Mouse (Mus musculus) ovary, adult 18-20 months (tissue): Measurements from ENCODE around the gene Klkb1.
A peak's percentile ranks its signal among the peaks of the same experiment; 100 is the strongest.
"Not testable (repeated sequence)": the region's sequence is repeated elsewhere in the genome, so short reads cannot be mapped to it uniquely, and the experiment has no call there.

ENCODE experiments used
- DNase-seq: peaks from one replicate; pipeline ENCODE4 v3.0.0; 2022; ENCODE audit warnings: low spot score, mixed read lengths

The Klkb1 gene

DNA sequence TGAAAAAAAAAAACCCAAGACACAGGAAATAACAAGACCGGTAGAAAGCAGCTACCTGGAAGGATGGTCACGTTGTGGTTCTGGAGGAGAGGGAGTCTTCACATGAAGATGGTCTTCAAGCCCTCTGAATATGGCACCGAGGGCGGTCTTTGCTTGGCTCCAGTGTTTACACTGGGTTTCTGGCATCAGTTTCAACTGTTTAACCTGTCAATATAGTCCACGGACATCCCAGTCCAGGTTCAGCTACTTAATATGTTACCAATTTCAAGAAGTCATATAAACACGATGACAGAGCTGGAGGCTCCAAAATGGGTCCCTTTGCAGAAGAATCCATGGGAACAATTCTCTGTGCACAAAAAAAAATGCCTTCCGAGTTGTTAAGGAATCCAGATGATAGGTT is at the start of gene Klkb1:
Gene Klkb1, minus strand, starts transcription at position 173 of the 400 bp plus-strand sequence.
- DNase-seq: no peak

DNA sequence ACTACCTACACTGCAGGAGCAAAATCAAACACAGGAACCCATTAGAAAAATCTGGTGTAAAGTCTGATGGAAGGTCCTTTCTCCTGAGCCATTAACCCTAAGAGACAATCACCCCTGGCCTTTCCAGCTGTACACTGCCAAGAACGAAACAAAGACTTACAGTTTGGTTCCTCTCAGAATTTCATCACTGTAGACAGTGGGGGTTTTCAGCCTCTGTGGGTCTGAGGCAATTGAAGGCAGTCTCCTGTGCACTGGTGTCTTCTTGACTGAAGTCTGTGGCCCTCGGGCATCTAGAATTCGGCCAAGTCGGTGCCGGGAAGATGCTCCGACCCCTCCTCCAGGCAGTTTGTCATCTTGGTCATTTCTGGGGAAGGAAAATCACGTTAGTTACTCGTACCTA is 49.6 kb upstream of the Klkb1 start:
- no peak for DNase-seq

DNA sequence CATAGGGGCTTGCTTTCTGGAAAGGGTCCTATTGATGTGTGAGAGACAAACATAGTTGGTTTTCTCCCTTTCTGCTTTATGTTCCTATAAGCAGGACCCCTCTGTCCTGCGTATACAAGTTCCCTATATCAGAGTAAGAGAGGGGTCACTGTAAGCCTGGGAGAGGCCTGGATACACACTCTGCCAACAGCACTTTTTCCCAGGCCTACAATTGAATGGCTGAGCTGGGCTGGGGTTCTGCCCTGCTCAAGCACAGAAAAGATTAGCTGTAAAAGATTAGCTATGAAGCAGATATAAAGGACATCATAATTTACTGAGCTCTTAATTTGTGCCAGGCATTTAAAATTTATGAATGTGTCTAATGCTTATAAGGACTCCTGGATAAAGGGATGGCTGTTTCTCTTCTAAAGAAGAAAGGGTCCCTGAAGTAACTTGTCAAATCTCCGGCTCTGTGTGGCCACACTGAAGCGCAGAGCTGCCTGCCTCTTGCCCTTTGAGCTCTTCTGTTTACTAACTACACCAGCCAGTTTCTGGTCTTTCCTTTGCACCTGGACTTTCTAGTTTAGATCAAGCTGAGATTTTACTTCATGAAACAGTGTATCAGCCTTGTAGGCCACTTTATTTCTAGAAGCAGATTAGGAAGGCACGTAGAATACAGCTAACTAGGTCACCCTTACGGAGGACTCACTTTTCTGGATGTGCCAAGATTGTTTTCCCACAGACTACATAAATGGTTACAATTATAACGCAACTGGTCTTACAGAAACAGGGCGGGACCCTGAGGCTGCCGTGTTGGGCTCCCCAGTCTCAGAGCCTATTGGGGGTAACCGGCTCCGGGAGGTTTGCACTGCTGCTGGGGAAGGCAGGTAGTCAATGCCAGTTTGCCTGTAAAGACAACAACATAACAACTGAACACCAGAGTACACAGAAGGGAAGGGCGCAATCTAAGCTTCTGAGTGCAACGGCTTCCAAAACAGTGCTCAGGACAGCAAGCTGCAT is 47.3 kb upstream of the Klkb1 start:
- DNase-seq: no peak

DNA sequence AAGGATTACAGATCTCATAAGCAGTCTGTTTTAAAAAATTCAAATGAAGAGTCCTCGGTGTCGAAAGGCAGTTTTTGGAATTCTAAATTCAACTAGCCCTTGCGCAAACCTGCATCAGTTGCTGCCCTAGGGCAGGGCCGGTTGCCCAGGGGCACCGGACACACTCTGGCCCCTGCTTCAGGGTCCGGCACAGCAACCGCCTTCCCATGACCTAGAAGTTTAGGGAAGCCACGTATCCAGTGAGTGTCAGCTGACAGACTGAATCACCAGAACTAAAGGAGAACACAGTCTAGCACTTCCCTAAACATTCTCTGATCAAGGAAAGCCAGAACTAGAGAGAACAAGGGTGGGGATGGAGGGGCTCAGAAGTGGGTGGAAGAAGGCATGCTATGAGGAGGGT is 38.8 kb upstream of the Klkb1 start:
- DNase-seq: no peak

DNA sequence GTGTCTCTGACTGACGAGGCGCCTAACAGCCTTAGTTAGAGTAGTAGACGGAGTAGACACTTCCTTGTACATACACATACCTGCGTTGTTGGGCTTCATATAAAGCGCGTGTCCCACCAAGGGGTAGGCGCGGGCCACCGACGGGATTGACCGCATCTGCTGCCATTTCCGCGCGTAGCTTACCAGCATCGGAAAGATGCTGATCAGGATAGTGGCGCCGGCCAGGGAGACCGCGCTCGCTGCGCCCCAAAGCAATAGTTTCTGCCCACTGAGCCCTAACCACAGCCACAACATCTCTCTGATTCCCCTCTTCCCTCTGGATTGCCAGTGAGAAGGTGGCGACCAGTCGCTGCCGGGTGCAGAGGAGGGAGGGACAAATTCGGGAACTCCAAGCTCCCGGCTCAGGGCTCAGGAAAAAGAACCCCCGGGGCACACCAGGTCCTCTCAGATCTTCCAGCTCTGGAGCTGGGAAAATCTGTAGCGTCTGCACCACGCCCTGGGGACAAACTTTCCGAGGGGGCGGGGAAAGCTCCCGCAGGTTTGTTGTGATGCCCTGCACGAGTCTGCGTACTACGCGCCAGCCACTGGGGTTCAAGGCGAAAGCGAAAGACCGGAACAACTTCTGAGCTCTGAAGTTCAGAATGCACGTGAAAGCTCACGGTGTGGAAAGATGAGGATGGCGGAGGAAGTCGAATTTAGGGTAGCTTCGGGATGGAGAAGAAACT is 38.2 kb upstream of the Klkb1 start, which contains the start of gene Cyp4v3:
Gene Cyp4v3, minus strand, starts transcription at position 532 of the 725 bp plus-strand sequence.
- peak; percentile 55 for DNase-seq

DNA sequence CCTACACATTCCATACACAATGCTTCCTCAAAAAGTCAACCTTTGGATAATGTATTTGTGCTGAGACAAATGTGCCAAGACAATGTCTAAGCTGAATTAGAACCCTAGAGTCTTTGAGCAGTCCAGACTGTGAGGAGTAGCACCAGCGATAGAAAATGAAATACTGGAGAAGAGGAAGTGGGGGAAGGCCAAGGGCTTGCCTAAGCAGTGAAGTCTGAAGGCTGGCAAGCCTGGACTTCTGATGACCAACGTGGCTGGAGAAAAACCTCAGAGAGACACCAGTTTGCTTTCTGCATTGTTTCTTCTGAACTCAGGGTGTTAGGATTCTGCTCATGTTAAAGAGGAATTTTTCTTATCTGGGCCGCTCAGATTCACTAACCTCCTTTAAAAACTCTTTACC is 36.2 kb upstream of the Klkb1 start:
- no peak for DNase-seq

DNA sequence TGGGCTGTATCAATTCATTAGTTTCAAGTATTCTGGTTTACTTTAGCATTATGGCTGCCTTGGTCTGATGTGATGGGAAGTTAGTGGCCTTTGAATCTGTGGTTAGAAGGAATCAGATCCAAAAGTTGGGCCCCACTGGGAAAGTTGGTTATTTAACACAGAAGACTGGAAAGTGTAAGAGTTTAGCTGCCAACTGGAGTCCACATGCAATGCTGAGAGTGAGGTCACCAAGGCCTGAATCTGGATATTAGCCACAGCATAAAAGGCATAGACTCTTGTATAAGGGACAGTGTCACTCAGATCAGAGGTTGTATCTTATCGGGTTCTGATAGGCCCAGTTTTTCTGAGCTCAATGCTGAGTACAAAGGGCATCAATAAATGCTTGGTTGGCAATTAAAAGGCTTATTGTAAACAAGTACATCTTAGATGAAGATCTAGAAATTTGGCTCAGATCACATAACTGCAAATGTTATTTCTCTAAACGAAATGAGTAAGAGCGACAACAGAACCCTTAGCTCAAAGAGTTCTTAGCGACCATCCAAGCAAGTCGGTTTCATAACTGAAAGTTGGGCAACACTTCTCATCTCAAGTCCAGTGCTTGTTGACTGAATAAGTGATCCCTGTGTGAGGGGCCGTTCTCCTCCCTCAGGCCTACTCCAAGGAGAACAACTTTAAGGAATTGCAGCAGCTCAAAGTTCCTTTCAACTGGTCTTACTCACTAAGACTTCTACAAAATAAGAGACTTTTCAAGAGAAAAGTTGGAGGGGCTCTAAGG is 34.7 kb upstream of the Klkb1 start:
- no peak for DNase-seq

DNA sequence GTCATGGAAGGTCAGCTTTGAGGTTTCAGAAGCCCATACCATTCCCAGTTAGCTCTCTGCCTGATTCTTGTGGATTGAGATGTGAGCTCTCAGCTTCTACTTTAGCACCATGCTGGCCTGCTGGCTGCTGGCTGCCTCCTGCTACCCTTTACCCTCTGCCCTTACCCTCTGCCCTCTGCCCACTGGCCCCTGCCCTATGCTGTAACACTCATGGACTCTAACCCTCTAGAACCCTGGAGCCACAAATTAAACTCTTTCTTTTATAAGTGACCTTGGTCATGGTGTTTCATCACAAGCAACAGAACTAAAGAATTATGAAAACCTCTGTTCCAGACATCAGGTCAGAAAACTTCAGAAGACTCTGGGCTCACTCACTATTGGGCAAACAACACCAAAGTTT is 32.4 kb upstream of the Klkb1 start:
- DNase-seq: not testable (repeated sequence)

DNA sequence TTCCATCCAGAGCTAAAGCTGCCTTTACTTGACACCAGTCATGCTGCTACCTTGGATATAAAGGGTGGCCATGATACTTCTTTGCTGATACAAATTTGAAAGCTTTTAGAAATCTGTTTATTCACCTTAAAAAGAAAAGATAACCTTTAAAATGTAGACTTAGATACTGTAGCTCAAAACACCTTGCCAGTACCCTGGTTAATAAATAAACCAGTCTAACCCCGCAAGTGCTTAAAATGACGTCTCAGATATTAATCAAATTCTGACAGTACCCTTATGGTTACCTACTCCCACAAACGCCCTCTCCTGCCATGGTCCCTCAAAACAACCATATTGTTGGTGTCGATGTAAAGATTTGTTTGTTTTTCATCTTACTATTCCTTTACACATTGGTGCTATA is 29.5 kb upstream of the Klkb1 start:
- no peak for DNase-seq

DNA sequence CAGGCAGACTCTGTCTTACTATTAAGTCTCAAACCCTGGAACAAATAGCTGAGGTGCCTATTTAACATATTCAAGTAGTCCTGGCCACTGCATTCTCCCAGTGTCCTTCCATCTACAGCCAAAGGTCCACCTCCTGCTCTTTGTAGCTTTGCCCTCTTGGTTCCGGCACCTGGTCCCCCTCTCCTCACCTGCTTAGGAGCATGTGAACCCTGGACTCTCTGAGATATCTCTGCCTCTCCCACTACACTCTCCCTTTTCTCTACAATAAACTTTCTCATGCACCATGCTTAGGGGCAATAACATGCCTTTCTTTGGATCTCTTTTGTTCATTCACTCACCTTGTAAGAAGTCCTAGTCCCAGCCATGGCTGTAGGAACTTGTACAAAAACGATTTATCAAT is 26.7 kb upstream of the Klkb1 start:
- DNase-seq: no peak

DNA sequence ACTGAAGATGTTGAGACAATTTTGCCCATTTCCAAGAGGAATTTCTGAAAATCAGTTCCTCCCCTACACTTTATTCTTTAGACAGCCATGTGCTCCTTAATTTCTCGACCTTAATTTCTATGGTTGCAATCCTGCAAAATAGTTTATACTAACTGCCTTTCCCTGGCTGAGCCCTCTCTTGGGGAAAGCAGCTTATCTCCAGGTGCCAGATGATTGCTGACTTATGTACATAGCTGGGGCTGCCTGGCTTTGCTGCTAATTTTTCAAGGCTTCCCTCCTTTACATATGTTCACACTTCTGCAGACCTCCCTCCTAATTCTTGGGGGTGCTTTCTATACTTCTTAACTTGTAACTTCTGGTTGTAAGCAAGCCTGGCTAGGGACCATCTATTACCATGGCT is 26.3 kb upstream of the Klkb1 start:
- no peak for DNase-seq

DNA sequence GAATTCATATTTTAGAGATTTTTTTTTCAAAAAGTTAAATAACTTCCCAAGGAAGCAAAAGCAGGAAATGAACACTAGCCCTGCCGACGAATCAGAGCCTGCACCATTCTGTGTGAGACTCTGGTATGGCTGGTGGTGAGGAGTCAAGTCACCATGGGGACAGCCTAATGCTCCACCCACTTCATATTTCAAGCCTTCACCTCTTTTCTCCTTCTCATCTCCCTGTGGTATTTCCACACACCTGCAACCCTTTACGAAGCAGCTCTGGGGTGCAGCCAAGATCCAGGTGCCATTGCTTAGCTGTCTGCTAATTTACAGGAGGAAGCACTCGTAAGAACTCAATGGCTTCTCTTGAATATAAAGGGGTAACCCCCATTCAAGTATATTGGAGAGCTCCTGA is 16.3 kb upstream of the Klkb1 start:
- DNase-seq: no peak

DNA sequence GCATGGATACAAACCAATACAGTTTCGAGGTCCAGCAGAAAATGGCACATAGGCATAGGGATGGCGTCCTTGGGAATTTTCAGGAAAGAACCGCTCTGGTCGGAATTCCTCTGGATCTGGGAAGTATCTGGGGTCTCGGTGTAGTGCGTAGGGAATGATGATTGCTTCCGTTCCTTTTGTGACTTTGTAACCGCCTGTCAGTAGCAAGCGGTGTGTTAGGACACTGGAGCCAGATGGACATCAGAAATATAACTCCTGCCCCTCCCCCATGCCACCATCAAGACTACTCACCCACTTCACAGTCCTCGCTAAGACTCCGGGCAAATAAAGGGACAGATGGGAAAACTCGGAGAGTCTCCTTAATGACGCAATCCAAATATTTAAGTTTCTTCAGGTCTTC is 13.7 kb upstream of the Klkb1 start, which contains the start of gene Gm45753:
Gene Gm45753, minus strand, starts transcription at position 101 of the 400 bp plus-strand sequence.
- no peak for DNase-seq

DNA sequence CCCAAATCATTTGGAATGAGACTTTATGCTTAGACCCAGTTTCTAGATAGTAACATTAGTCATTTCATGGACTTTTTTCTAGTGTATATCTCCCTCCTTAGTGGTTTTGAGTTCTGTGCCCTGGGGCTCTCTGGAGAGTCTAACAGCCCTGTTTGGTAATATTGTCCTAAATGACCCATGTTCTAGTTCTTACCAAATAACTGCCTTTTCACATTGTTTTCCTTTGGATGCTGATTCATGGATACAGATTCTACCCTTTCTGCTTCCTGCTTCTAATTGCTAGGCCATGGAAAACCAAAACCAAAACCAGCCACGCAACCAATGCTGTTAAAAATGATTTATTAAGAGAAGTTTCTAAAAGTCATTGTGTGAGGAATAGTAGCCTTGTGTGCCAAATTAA is 10.8 kb upstream of the Klkb1 start:
- no peak for DNase-seq

DNA sequence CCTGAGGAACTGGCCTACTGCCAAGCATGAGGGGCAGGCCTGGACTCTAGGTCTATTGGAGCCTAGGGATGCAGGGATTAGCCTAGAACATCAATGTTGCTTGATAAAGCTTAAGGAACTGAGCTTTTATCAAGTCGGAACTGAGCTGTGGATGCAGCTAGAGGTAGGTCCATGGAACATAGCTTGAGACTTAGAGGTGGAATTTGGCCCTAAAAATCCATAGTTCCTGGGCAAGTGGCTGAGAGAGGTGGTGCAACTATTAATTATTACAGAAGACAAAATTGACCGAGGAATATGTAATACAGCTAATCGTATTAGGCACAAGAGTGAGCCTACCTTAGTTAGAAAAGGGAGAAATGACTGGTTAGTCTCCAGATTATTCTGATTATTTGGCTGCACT is 9.7 kb upstream of the Klkb1 start:
- no peak for DNase-seq

DNA sequence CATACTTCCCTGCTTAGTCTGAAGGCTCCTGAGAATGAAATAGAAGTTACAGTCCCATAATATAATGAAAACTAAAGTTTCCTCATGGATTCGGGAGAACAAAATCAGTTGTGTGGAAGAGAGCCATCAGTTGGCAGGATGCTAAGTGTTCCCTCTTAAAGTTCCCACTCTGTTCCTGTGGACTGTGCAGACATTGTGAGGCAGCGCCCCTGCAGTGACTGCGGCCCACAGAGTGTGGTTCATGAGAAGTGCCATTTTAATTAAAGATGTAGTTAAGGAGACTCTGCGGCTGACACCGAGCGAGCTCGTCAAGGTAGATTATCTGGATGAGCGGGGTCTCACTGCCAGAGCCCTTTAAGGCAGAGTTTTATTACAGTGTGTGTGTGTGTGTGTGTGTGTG is 7.7 kb upstream of the Klkb1 start:
- DNase-seq: no peak

DNA sequence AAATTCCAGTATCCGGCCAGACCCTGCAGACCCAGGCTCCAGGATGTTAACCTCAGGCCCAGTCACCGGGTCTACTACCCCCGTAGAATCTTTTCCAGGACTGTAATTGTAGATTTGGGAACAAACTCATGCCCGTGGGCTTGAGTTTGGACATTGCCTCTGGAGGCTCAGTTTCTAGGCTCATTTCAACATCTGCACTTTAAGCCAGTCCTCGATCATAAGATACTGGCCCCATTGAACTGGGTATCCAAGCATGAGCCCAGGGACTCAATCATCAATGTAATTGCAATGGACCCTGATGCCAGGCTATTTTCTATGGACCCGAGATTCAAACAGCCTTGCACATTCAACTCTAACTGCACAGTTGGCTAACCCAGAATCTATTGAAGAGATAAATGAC is 617 bp upstream of the Klkb1 start:
- DNase-seq: no peak

DNA sequence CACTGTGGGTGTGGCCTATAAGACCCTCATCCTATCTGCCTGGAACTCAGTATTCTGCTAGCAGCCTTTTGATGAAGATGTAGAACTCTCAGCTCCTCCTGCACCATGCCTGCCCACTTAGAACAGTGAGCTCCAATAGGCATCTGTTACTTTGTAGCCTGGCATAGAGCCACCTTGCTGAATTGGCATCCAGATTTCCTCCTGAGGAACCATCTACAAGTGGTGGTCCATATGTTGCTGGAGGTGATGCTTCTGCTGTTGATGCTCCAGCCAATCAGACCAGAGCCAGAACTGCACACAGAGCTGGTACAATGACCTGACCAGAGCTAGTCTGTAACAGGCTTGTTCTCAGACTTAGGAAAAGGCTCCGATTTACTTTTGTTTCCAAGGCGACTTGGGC is 2.9 kb downstream of the Klkb1 start:
- no peak for DNase-seq

DNA sequence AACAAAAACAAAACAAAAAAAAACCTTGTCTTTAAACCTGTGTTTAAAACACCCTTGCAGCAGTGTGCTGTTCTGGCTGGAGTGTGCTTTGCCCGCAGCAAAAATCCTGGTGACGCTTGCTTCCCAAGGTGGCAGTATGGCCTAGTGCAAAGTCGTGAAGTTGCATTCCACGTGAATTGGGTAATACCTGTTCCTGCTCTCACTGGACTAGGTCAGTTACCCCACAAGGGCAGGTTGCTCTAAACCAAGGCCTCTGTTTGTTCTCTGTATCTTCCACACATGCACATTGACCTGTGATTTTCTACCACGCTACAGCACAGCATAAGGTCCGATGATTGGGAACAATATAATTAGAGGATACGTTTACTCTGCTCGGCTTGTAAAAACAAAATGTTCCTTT is 13.0 kb downstream of the Klkb1 start:
- no peak for DNase-seq

DNA sequence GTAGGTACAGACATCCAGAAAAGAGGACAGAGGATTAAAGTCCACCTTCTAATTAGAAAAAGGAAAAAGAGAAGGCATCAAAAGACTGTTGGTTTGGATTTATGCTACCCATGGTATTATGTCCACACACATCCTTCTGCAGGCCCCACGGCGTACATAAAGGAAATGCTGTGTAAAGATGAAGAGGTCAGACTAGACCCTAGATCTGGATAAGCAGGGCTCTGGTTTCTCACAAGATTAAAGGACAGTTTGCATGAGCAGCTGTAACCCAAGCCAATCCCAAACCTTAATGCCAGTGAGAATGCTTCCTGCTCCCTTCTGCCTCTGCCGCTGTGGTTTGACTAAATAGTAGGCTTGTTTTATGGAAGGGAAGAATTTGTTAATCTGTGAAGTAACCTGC is 17.2 kb downstream of the Klkb1 start:
- DNase-seq: no peak

DNA sequence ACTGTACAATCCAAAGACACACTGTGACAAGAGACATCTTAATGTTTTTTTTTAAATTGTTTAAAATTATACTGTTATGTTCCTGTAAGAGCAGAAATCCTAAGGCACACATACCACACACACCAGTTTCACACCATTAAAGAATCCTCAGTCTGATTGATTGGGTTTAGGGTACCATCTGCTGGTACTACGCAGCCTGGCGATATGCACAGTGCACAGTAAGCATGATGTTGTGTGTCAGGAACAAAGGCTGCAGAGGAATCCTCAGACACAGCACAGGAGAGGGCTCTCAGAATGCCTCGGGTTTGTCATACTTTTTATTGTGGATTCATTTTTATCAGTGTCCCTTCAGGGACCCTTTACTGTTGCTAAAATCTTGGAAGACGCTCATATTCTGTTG is 20.3 kb downstream of the Klkb1 start:
- no peak for DNase-seq

DNA sequence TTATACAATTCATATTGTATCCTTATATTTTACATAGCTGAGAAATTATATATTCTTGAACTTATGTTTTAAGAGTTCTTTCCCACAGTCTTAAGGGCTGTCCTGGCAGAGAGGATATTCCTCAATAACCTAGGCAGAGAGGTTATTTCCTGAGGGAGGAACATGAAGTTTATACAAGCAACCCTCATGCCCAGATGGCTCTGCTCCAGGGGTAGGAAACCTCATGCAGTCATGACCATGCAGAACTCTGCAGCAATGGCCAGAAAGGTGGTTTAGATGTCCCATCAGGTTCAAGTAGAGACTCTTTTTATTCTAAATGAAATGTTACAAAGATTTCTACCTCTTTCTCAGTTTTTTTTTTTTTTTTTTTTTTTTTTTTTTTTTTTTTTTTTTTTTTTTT is 25.6 kb downstream of the Klkb1 start:
- DNase-seq: no peak
